Mouse (Mus musculus) CH12.LX (cell line): ENCODE data around the gene Sumo3. TPM values are rescaled to one million over a fixed set of nuclear protein-coding genes. Genes with fewer than 3 reads are reported as not detected.

Source experiments
- DNase-seq: peaks from one replicate; pipeline ENCODE4 v3.0.0-alpha.2; 2013; ENCODE audit errors: extremely low read depth
- H3K27ac ChIP-seq: 2 replicates; pipeline ENCODE4 v1.5.1; 2012; ENCODE audit warnings: low read depth, mild to moderate bottlenecking, control low read depth, moderate library complexity; ENCODE audit not compliant: insufficient read depth
- H3K27me3 ChIP-seq: replicated peaks from 2 replicates; pipeline ENCODE3; 2012; ENCODE audit warnings: inconsistent platforms
- H3K36me3 ChIP-seq, 2 experiments: replicated peaks in 1 of 2; 2 replicates each; pipeline versions ENCODE3 to v1.6.1; 2012; ENCODE audit warnings: inconsistent platforms in 1 of 2, low read length in 1 of 2, mild to moderate bottlenecking in 1 of 2, mixed read lengths in 1 of 2, moderate library complexity in 1 of 2; ENCODE audit not compliant: control insufficient read depth in 1 of 2, insufficient read depth in 1 of 2
- H3K4me1 ChIP-seq, 2 experiments: 2 replicates each; pipeline ENCODE4 v1.6.1; 2012; ENCODE audit warnings: inconsistent platforms in 1 of 2, moderate library complexity in 1 of 2; ENCODE audit not compliant: insufficient read depth in 2 of 2, control insufficient read depth in 1 of 2
- H3K4me2 ChIP-seq: 2 replicates; pipeline ENCODE4 v1.6.1; 2012; ENCODE audit warnings: low read depth, mild to moderate bottlenecking, control low read depth; ENCODE audit not compliant: poor library complexity, insufficient read depth, severe bottlenecking
- H3K4me3 ChIP-seq, 3 experiments: fragments of 150-350 bp in 1 of 3; sonication (generic) in 1 of 3; replicated peaks in 1 of 3; 2 replicates each; pipeline versions ENCODE3 to v1.5.1; 2011 to 2012; ENCODE audit warnings: low read depth in 2 of 3, low read length in 2 of 3, mild to moderate bottlenecking in 2 of 3, moderate library complexity in 2 of 3, control low read depth in 1 of 3, improper control_type of control experiment in 1 of 3, inconsistent platforms in 1 of 3, mixed read lengths in 1 of 3; ENCODE audit not compliant: poor library complexity in 1 of 3
- H3K79me2 ChIP-seq: replicated peaks from 2 replicates; pipeline ENCODE4 v1.6.1; 2012; ENCODE audit warnings: mild to moderate bottlenecking, moderate library complexity; ENCODE audit not compliant: control insufficient read depth, poor library complexity, insufficient read depth, severe bottlenecking; ENCODE audit errors: extremely low read depth
- H3K9ac ChIP-seq: 2 replicates; pipeline ENCODE4 v1.6.1; 2012; ENCODE audit warnings: low read depth, mild to moderate bottlenecking, control low read depth, moderate library complexity; ENCODE audit not compliant: insufficient read depth
- H3K9me3 ChIP-seq: replicated peaks from 2 replicates; pipeline ENCODE3; 2012; ENCODE audit warnings: low read length, inconsistent platforms, mixed read lengths
- BHLHE40 ChIP-seq: IDR thresholded peaks from 2 replicates; pipeline ENCODE4 v1.6.1; 2011; ENCODE audit warnings: mild to moderate bottlenecking, low read depth, low read length, improper control_type of control experiment
- CHD2 ChIP-seq: IDR thresholded peaks from 2 replicates; pipeline ENCODE4 v1.6.1; 2011; ENCODE audit warnings: low read length, improper control_type of control experiment
- CTCF ChIP-seq, 2 experiments: IDR thresholded peaks in 1 of 2; conservative IDR thresholded peaks in 1 of 2; 2 replicates each; pipeline ENCODE4 v1.5.1; 2011 to 2012; ENCODE audit warnings: low read depth in 2 of 2, low read length in 2 of 2, improper control_type of control experiment in 1 of 2, inconsistent platforms in 1 of 2, mild to moderate bottlenecking in 1 of 2, moderate library complexity in 1 of 2
- E2F4 ChIP-seq: IDR thresholded peaks from 2 replicates; pipeline ENCODE4 v1.6.1; 2011; ENCODE audit warnings: low read depth, low read length, improper control_type of control experiment; ENCODE audit not compliant: insufficient replicate concordance
- ELF1 ChIP-seq: IDR thresholded peaks from 2 replicates; pipeline ENCODE4 v1.6.1; 2014; ENCODE audit warnings: low read depth, mild to moderate bottlenecking, inconsistent platforms, low read length, improper control_type of control experiment
- EP300 ChIP-seq: IDR thresholded peaks from 2 replicates; pipeline ENCODE4 v1.6.1; 2011; ENCODE audit warnings: low read length, improper control_type of control experiment
- ETS1 ChIP-seq: conservative IDR thresholded peaks from 2 replicates; pipeline ENCODE4 v1.6.1; 2012; ENCODE audit warnings: low read depth, mild to moderate bottlenecking, inconsistent platforms, low read length, improper control_type of control experiment, moderate library complexity
- GABPA ChIP-seq: IDR thresholded peaks from 2 replicates; pipeline ENCODE4 v1.6.1; 2012; ENCODE audit warnings: low read depth, low read length, improper control_type of control experiment, inconsistent platforms; ENCODE audit not compliant: insufficient replicate concordance
- HCFC1 ChIP-seq: IDR thresholded peaks from 2 replicates; pipeline ENCODE4 v1.6.1; 2012; ENCODE audit warnings: low read depth, mild to moderate bottlenecking, inconsistent platforms, low read length, improper control_type of control experiment
- IRF4 ChIP-seq: IDR thresholded peaks from 2 replicates; pipeline ENCODE4 v1.6.1; 2014; ENCODE audit warnings: low read depth, mild to moderate bottlenecking, inconsistent platforms, low read length, improper control_type of control experiment
- JUN ChIP-seq: IDR thresholded peaks from 2 replicates; pipeline ENCODE4 v1.6.1; 2011; ENCODE audit warnings: low read depth, mild to moderate bottlenecking, low read length, improper control_type of control experiment, moderate library complexity; ENCODE audit not compliant: insufficient read depth
- MAFK ChIP-seq: IDR thresholded peaks from 2 replicates; pipeline ENCODE4 v1.6.1; 2011; ENCODE audit warnings: low read length, improper control_type of control experiment; ENCODE audit not compliant: insufficient replicate concordance
- MAX ChIP-seq: IDR thresholded peaks from 2 replicates; pipeline ENCODE4 v1.6.1; 2011; ENCODE audit warnings: low read length, improper control_type of control experiment
- MEF2A ChIP-seq: IDR thresholded peaks from 2 replicates; pipeline ENCODE4 v1.6.1; 2014; ENCODE audit warnings: low read depth, mild to moderate bottlenecking, inconsistent platforms, low read length, improper control_type of control experiment, borderline replicate concordance
- MXI1 ChIP-seq: IDR thresholded peaks from 2 replicates; pipeline ENCODE4 v1.6.1; 2011; ENCODE audit warnings: mild to moderate bottlenecking, low read depth, low read length, improper control_type of control experiment
- NELFE ChIP-seq: IDR thresholded peaks from 2 replicates; pipeline ENCODE4 v1.6.1; 2011; ENCODE audit warnings: low read depth, low read length, improper control_type of control experiment
- RAD21 ChIP-seq: IDR thresholded peaks from 2 replicates; pipeline ENCODE4 v1.6.1; 2011; ENCODE audit warnings: low read depth, mild to moderate bottlenecking, low read length, improper control_type of control experiment, moderate library complexity
- SIN3A ChIP-seq: IDR thresholded peaks from 2 replicates; pipeline ENCODE4 v1.6.1; 2012; ENCODE audit warnings: low read length, improper control_type of control experiment, inconsistent platforms
- TCF12 ChIP-seq: IDR thresholded peaks from 2 replicates; pipeline ENCODE4 v1.6.1; 2014; ENCODE audit warnings: low read depth, mild to moderate bottlenecking, inconsistent platforms, low read length, improper control_type of control experiment
- ZKSCAN1 ChIP-seq: IDR thresholded peaks from 2 replicates; pipeline ENCODE4 v1.6.1; 2012; ENCODE audit warnings: low read depth, inconsistent platforms, low read length, improper control_type of control experiment, borderline replicate concordance
- dilution Hi-C: fragments of 300-500 bp; cut with MboI; formaldehyde crosslinking; loops from 2 replicates; pipeline ENCODE4 v1.14.3; 2020; ENCODE audit warnings: low sequenced_read_pairs; ENCODE audit not compliant: extremely low pct_unique_long_range_greater_than_20kb, extremely low pct_ligation_motif_present
- in situ Hi-C: fragments of 300-500 bp; cut with MboI; formaldehyde crosslinking; loops from 3 replicates; pipeline ENCODE4 v1.14.3; 2019; ENCODE audit warnings: low sequenced_read_pairs, low pct_ligation_motif_present, low pct_unique_long_range_greater_than_20kb, mixed read lengths
- polyA plus RNA-seq: library from polyadenylated mRNA; unstranded; fragments of >175 nt; gene quantifications from 2 replicates; pipeline ENCODE4 v1.2.1, GENCODE M21; 2012; ENCODE audit warnings: low read depth; ENCODE audit not compliant: insufficient read length
- total RNA-seq, 2 experiments: library from RNA; depleted of rRNA; stranded (reverse); fragments of 300-350 nt in 1 of 2; fragments of >200 nt in 1 of 2; gene quantifications; 2 replicates each; pipeline ENCODE4 v1.2.3; 2012 to 2014

Sumo3 gene
- total and polyA plus RNA-seq, 3 experiments, result 54.4 to 130 (median 81.2) TPM

- dilution Hi-C loops, result no loop called here
- H3K4me2 ChIP-seq, result no peak overlapping the region
- TF ChIP-seq IRF4 (no peak; the same call in 1 of the 2 replicates), JUN (no peak), CTCF (conservative IDR thresholded peaks at IDR 0.05 in 1 of 2, IDR thresholded peaks at IDR 0.05 in 1 of 2; ENCODE audit: low read depth in 2 of 2, low read length in 2 of 2) (no peak), MAX (no peak), MEF2A (no peak), TCF12 (peak; percentile 76), E2F4 (no peak), GABPA (no peak), ELF1 (no peak), NELFE (no peak), RAD21 (no peak), ETS1 (peak; percentile 88), MXI1 (no peak), SIN3A (no peak), EP300 (0 out of 2 replicates have a peak, but pooled peaks have one; percentile 17), CHD2 (no peak), BHLHE40 (0 out of 2 replicates have a peak, but pooled peaks have one; percentile 33), HCFC1 (no peak)
- in situ Hi-C loops, result no loop called here
- no peak overlapping the region for H3K9ac ChIP-seq
- H3K4me1 ChIP-seq, result peaks cover 13 to 50% of the 10 kb centered on the region in 2 experiments
- no peaks in the 10 kb centered on the region for H3K36me3 ChIP-seq
- peaks cover 3% of the 10 kb centered on the region for H3K9me3 ChIP-seq
- no peak overlapping the region for H3K4me3 ChIP-seq
- H3K27ac ChIP-seq, result no peak overlapping the region
- no peak for DNase-seq
- H3K27me3 ChIP-seq, result no peaks in the 10 kb centered on the region
- no peaks in the 10 kb centered on the region for H3K79me2 ChIP-seq
These were observed 60.4 kb downstream of the Sumo3 start for GRCm38 (mm10) chr10:77666342-77666741.

GRCm38 (mm10) chr10:77667402-77667801 is 61.5 kb downstream of the Sumo3 start:
- Histone ChIP-seq H3K27ac (no peak overlapping the region), H3K9me3 (peaks cover 3% of the 10 kb centered on the region), H3K27me3 (no peaks in the 10 kb centered on the region), H3K4me3 (no peak overlapping the region), H3K4me2 (no peak overlapping the region), H3K4me1 (peaks cover 13 to 55% of the 10 kb centered on the region in 2 experiments), H3K9ac (no peak overlapping the region), H3K79me2 (no peaks in the 10 kb centered on the region), H3K36me3 (no peaks in the 10 kb centered on the region)
- no peak for DNase-seq
- in situ Hi-C loops, result no loop called here
- TF ChIP-seq ZKSCAN1 (no peak), MAFK (no peak), ETS1 (no peak)
- dilution Hi-C loops, result no loop called here

Other genes with a start within 250 kb of the Sumo3 start
Only the 20 nearest of the 29 such genes appear.
- 46.1 and 56.1 TPM in 2 replicates for gene Fam207a, start 90.3 kb upstream of the Sumo3 start, total RNA-seq (2012; rRNA removed)
- 42.4 and 43.1 TPM in 2 replicates for gene Fam207a, start 90.3 kb upstream of the Sumo3 start, total RNA-seq (2014; rRNA removed)
- gene Fam207a, start 90.3 kb upstream of the Sumo3 start, polyA plus RNA-seq, result 65.4 and 88.6 TPM in 2 replicates
- gene Itgb2, start 75.8 kb upstream of the Sumo3 start, total RNA-seq (2012; rRNA removed), result 32.2 and 32.6 TPM in 2 replicates
- gene Itgb2, start 75.8 kb upstream of the Sumo3 start, total RNA-seq (2014; rRNA removed), result 40.2 and 40.3 TPM in 2 replicates
- gene Itgb2, start 75.8 kb upstream of the Sumo3 start, polyA plus RNA-seq, result 52.2 and 54.1 TPM in 2 replicates
- 20.7 and 21.7 TPM in 2 replicates for gene Pttg1ip, start 24.4 kb upstream of the Sumo3 start, total RNA-seq (2012; rRNA removed)
- gene Pttg1ip, start 24.4 kb upstream of the Sumo3 start, total RNA-seq (2014; rRNA removed), result 24.2 and 25.3 TPM in 2 replicates
- 18.9 and 20.3 TPM in 2 replicates for gene Pttg1ip, start 24.4 kb upstream of the Sumo3 start, polyA plus RNA-seq
- 0.55 TPM in 1 of 2 replicates, not detected in the other for gene Gm49325, start 100 bp downstream of the Sumo3 start, total RNA-seq (2012; rRNA removed)
- 1.1 TPM in 1 of 2 replicates, not detected in the other for gene Gm49325, start 100 bp downstream of the Sumo3 start, total RNA-seq (2014; rRNA removed)
- 26.9 and 54.0 TPM in 2 replicates for gene Gm49325, start 100 bp downstream of the Sumo3 start, polyA plus RNA-seq
- gene Ube2g2, start 16.2 kb downstream of the Sumo3 start, total RNA-seq (2012; rRNA removed), result 28.7 and 41.2 TPM in 2 replicates
- gene Ube2g2, start 16.2 kb downstream of the Sumo3 start, total RNA-seq (2014; rRNA removed), result 32.6 and 40.8 TPM in 2 replicates
- gene Ube2g2, start 16.2 kb downstream of the Sumo3 start, polyA plus RNA-seq, result 59.4 and 72.2 TPM in 2 replicates
- 0.17 and 0.42 TPM in 2 replicates for gene Tspear, start 80.5 kb downstream of the Sumo3 start, total RNA-seq (2012; rRNA removed)
- gene Tspear, start 80.5 kb downstream of the Sumo3 start, total RNA-seq (2014; rRNA removed), result 0.09 TPM in 1 of 2 replicates, not detected in the other
- 0.11 TPM in 1 of 2 replicates, not detected in the other for gene Tspear, start 80.5 kb downstream of the Sumo3 start, polyA plus RNA-seq
- not detected in 2 replicates for gene Gm19402, start 84.7 kb downstream of the Sumo3 start, total RNA-seq (2012; rRNA removed)
- gene Gm19402, start 84.7 kb downstream of the Sumo3 start, total RNA-seq (2014; rRNA removed), result not detected in 2 replicates
- gene Gm19402, start 84.7 kb downstream of the Sumo3 start, polyA plus RNA-seq, result not detected in 2 replicates
- not detected in 2 replicates for gene Gm9508, start 91.1 kb downstream of the Sumo3 start, total RNA-seq (2012; rRNA removed)
- gene Gm9508, start 91.1 kb downstream of the Sumo3 start, total RNA-seq (2014; rRNA removed), result not detected in 2 replicates
- not detected in 2 replicates for gene Gm9508, start 91.1 kb downstream of the Sumo3 start, polyA plus RNA-seq
- gene Gm10272, start 100.5 kb downstream of the Sumo3 start, total RNA-seq (2012; rRNA removed), result not detected in 2 replicates
- not detected in 2 replicates for gene Gm10272, start 100.5 kb downstream of the Sumo3 start, total RNA-seq (2014; rRNA removed)
- gene Gm10272, start 100.5 kb downstream of the Sumo3 start, polyA plus RNA-seq, result not detected in 2 replicates
- gene Gm10024, start 105.4 kb downstream of the Sumo3 start, total RNA-seq (2012; rRNA removed), result not detected in 2 replicates
- not detected in 2 replicates for gene Gm10024, start 105.4 kb downstream of the Sumo3 start, total RNA-seq (2014; rRNA removed)
- gene Gm10024, start 105.4 kb downstream of the Sumo3 start, polyA plus RNA-seq, result not detected in 2 replicates
- gene Gm10142, start 109.7 kb downstream of the Sumo3 start, total RNA-seq (2012; rRNA removed), result not detected in 2 replicates
- not detected in 2 replicates for gene Gm10142, start 109.7 kb downstream of the Sumo3 start, total RNA-seq (2014; rRNA removed)
- gene Gm10142, start 109.7 kb downstream of the Sumo3 start, polyA plus RNA-seq, result not detected in 2 replicates
- not detected in 2 replicates for gene Krtap12-1, start 114.5 kb downstream of the Sumo3 start, total RNA-seq (2012; rRNA removed)
- not detected in 2 replicates for gene Krtap12-1, start 114.5 kb downstream of the Sumo3 start, total RNA-seq (2014; rRNA removed)
- gene Krtap12-1, start 114.5 kb downstream of the Sumo3 start, polyA plus RNA-seq, result not detected in 2 replicates
- not detected in 2 replicates for gene Gm10100, start 120.4 kb downstream of the Sumo3 start, total RNA-seq (2012; rRNA removed)
- not detected in 2 replicates for gene Gm10100, start 120.4 kb downstream of the Sumo3 start, total RNA-seq (2014; rRNA removed)
- gene Gm10100, start 120.4 kb downstream of the Sumo3 start, polyA plus RNA-seq, result not detected in 2 replicates
- not detected in 2 replicates for gene Gm18596, start 136.5 kb downstream of the Sumo3 start, total RNA-seq (2012; rRNA removed)
- not detected in 2 replicates for gene Gm18596, start 136.5 kb downstream of the Sumo3 start, total RNA-seq (2014; rRNA removed)
- gene Gm18596, start 136.5 kb downstream of the Sumo3 start, polyA plus RNA-seq, result not detected in 2 replicates
- not detected in 2 replicates for gene Gm9736, start 145.3 kb downstream of the Sumo3 start, total RNA-seq (2012; rRNA removed)
- gene Gm9736, start 145.3 kb downstream of the Sumo3 start, total RNA-seq (2014; rRNA removed), result not detected in 2 replicates
- gene Gm9736, start 145.3 kb downstream of the Sumo3 start, polyA plus RNA-seq, result not detected in 2 replicates
- gene Gm3233, start 153.6 kb downstream of the Sumo3 start, total RNA-seq (2012; rRNA removed), result not detected in 2 replicates
- not detected in 2 replicates for gene Gm3233, start 153.6 kb downstream of the Sumo3 start, total RNA-seq (2014; rRNA removed)
- gene Gm3233, start 153.6 kb downstream of the Sumo3 start, polyA plus RNA-seq, result not detected in 2 replicates
- gene Gm3238, start 165.2 kb downstream of the Sumo3 start, total RNA-seq (2012; rRNA removed), result not detected in 2 replicates
- not detected in 2 replicates for gene Gm3238, start 165.2 kb downstream of the Sumo3 start, total RNA-seq (2014; rRNA removed)
- gene Gm3238, start 165.2 kb downstream of the Sumo3 start, polyA plus RNA-seq, result not detected in 2 replicates
- not detected in 2 replicates for gene Gm7138, start 170.8 kb downstream of the Sumo3 start, total RNA-seq (2012; rRNA removed)
- not detected in 2 replicates for gene Gm7138, start 170.8 kb downstream of the Sumo3 start, total RNA-seq (2014; rRNA removed)
- gene Gm7138, start 170.8 kb downstream of the Sumo3 start, polyA plus RNA-seq, result not detected in 2 replicates
- not detected in 2 replicates for gene Gm3250, start 176.4 kb downstream of the Sumo3 start, total RNA-seq (2012; rRNA removed)
- not detected in 2 replicates for gene Gm3250, start 176.4 kb downstream of the Sumo3 start, total RNA-seq (2014; rRNA removed)
- gene Gm3250, start 176.4 kb downstream of the Sumo3 start, polyA plus RNA-seq, result not detected in 2 replicates
- gene Gm7137, start 182.1 kb downstream of the Sumo3 start, total RNA-seq (2012; rRNA removed), result not detected in 2 replicates
- gene Gm7137, start 182.1 kb downstream of the Sumo3 start, total RNA-seq (2014; rRNA removed), result not detected in 2 replicates
- gene Gm7137, start 182.1 kb downstream of the Sumo3 start, polyA plus RNA-seq, result not detected in 2 replicates